Mouse (Mus musculus) thymus, adult 2 months (tissue): ENCODE measurements around the gene Cldn34c3. TPM values are rescaled to one million over a fixed set of nuclear protein-coding genes. Genes with fewer than 3 reads are reported as not detected.
"Not testable (repeated sequence)": the region's sequence is repeated elsewhere in the genome, so short reads cannot be mapped to it uniquely, and the experiment has no call there.

ENCODE experiments used
- DNase-seq: peaks from one replicate; pipeline ENCODE4 v3.0.0; 2021
- H3K27ac ChIP-seq: fragments of 200-500 bp; 2 replicates; pipeline ENCODE4 v1.5.1; 2012; ENCODE audit warnings: low read length, control low read depth; ENCODE audit not compliant: control insufficient read depth, insufficient read depth
- H3K27me3 ChIP-seq: fragments of 200-500 bp; 2 replicates; pipeline ENCODE4 v1.6.1; 2012; ENCODE audit warnings: mild to moderate bottlenecking, low read length, moderate library complexity, mixed read lengths; ENCODE audit not compliant: control insufficient read depth, insufficient read depth
- H3K36me3 ChIP-seq: fragments of 200-500 bp; 2 replicates; pipeline ENCODE4 v1.6.1; 2012; ENCODE audit warnings: mild to moderate bottlenecking, low read length, moderate library complexity; ENCODE audit not compliant: control insufficient read depth, insufficient read depth
- H3K4me1 ChIP-seq: fragments of 200-500 bp; replicated peaks from 2 replicates; pipeline ENCODE4 v1.6.1; 2012; ENCODE audit warnings: low read length; ENCODE audit not compliant: control insufficient read depth, insufficient read depth
- H3K4me3 ChIP-seq: fragments of 200-500 bp; 2 replicates; pipeline ENCODE4 v1.5.1; 2012; ENCODE audit warnings: mild to moderate bottlenecking, low read length, control low read depth, moderate library complexity; ENCODE audit not compliant: control insufficient read depth, insufficient read depth
- polyA plus RNA-seq: library from polyadenylated mRNA; depleted of rRNA; stranded (reverse); fragments of >200 nt; gene quantifications from 2 replicates; pipeline ENCODE4 v1.2.3, GENCODE M21; 2012; rRNA removed

The Cldn34c3 gene
- not detected in 2 replicates for polyA plus RNA-seq

DNA sequence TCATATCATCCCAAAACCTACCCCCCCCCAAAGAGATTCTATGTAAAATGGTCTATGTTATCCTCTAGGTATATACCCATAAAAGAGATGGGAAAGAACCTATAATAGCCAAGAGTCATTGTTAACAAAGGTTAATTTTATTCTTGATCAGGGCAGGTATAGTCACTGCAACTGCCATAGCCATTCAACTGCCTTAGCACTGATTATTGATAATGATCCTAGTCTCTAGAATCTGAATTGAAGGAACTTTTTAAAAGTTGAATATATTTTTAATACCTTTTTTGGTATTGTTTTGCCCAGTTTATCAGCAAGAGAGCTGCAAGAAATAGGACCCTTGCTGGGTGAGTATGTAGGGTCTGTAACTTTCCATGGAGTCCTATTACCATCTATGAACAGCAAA lies at the start of gene Cldn34c3:
Gene Cldn34c3 (plus strand): TSS at position 301 of the 400 bp plus-strand sequence.
- not testable (repeated sequence) for H3K4me1 ChIP-seq, DNase-seq, H3K27ac ChIP-seq, H3K4me3 ChIP-seq, H3K27me3 ChIP-seq, H3K36me3 ChIP-seq

Other genes starting within 250 kb of the Cldn34c3 start
- gene Cldn34c2, start 212.0 kb upstream of the Cldn34c3 start, polyA plus RNA-seq = not detected in 2 replicates
- gene Gm17467, start 88.9 kb upstream of the Cldn34c3 start, polyA plus RNA-seq = not detected in 2 replicates